Mouse (Mus musculus): ENCODE measurements around the gene Pcsk5. TPM values are rescaled to one million over a fixed set of nuclear protein-coding genes. Genes with fewer than 3 reads are reported as not detected.

Pcsk5 gene
- polyA plus RNA-seq, 1 experiment from 2014 or later: 27.8 TPM

GRCm38 (mm10) chr19:17769610-17770399, 67.6 kb downstream of the Pcsk5 start:
- Histone ChIP-seq H3K27ac (no peak overlapping the region), H3K27me3 (no peaks in the 10 kb centered on the region), H3K9me3 (replicated peaks) (no peaks in the 10 kb centered on the region), H3K4me3 (replicated peaks) (no peak overlapping the region), H3K4me2 (no peak overlapping the region), H3K9ac (no peak overlapping the region), H3K36me3 (no peaks in the 10 kb centered on the region), H3K4me1 (no peaks in the 10 kb centered on the region)
- 92% methylated on average over 5 of the region's 5 CpGs for WGBS
- ATAC-seq (replicated peaks; ENCODE audit: low FRiP score): no peak

GRCm38 (mm10) chr19:17765001-17765400, 72.4 kb downstream of the Pcsk5 start:
- Histone ChIP-seq H3K27me3 (no peaks in the 10 kb centered on the region), H3K9ac (no peak overlapping the region), H3K4me2 (no peak overlapping the region), H3K9me3 (replicated peaks) (no peaks in the 10 kb centered on the region), H3K36me3 (no peaks in the 10 kb centered on the region), H3K4me3 (replicated peaks) (no peak overlapping the region), H3K27ac (no peak overlapping the region), H3K4me1 (no peaks in the 10 kb centered on the region)
- no peak for ATAC-seq (replicated peaks; ENCODE audit: low FRiP score)
- WGBS: 82% methylated on average over 2 of the region's 2 CpGs

GRCm38 (mm10) chr19:17762740-17763139, 74.7 kb downstream of the Pcsk5 start:
- no peak for ATAC-seq (replicated peaks; ENCODE audit: low FRiP score)
- no peak overlapping the region for H3K4me3 ChIP-seq (replicated peaks)
- H3K36me3 ChIP-seq: no peaks in the 10 kb centered on the region

GRCm38 (mm10) chr19:17761678-17762077, 75.8 kb downstream of the Pcsk5 start:
- 79% methylated on average over 5 of the region's 5 CpGs for WGBS
- no peak overlapping the region for H3K4me3 ChIP-seq (replicated peaks)
- no peak overlapping the region for H3K9ac ChIP-seq
- H3K4me2 ChIP-seq: no peak overlapping the region
- ATAC-seq (replicated peaks; ENCODE audit: low FRiP score): no peak
- no peaks in the 10 kb centered on the region for H3K4me1 ChIP-seq
- no peaks in the 10 kb centered on the region for H3K36me3 ChIP-seq
- no peaks in the 10 kb centered on the region for H3K27me3 ChIP-seq
- H3K9me3 ChIP-seq (replicated peaks): no peaks in the 10 kb centered on the region
- no peak overlapping the region for H3K27ac ChIP-seq

More at GRCm38 (mm10) chr19:17762740-17763139, 74.7 kb downstream of the Pcsk5 start:
- no peak overlapping the region for H3K4me2 ChIP-seq
- H3K27me3 ChIP-seq: no peaks in the 10 kb centered on the region
- H3K27ac ChIP-seq: no peak overlapping the region
- no peaks in the 10 kb centered on the region for H3K9me3 ChIP-seq (replicated peaks)
- no peaks in the 10 kb centered on the region for H3K4me1 ChIP-seq
- no peak overlapping the region for H3K9ac ChIP-seq

GRCm38 (mm10) chr19:17752841-17753240, 84.6 kb downstream of the Pcsk5 start:
- ATAC-seq (replicated peaks; ENCODE audit: low FRiP score): no peak
- Histone ChIP-seq H3K9me3 (replicated peaks) (no peaks in the 10 kb centered on the region), H3K27me3 (no peaks in the 10 kb centered on the region), H3K4me2 (no peak overlapping the region), H3K4me3 (replicated peaks) (no peak overlapping the region), H3K27ac (no peak overlapping the region), H3K4me1 (no peaks in the 10 kb centered on the region), H3K9ac (no peak overlapping the region), H3K36me3 (peaks cover 9% of the 10 kb centered on the region; the same call in 1 of the 2 replicates)
- WGBS: 51% methylated on average over 3 of the region's 3 CpGs

GRCm38 (mm10) chr19:17748331-17748730, 89.1 kb downstream of the Pcsk5 start:
- ATAC-seq (replicated peaks; ENCODE audit: low FRiP score): no peak
- Histone ChIP-seq H3K27me3 (no peaks in the 10 kb centered on the region), H3K36me3 (peaks cover 9% of the 10 kb centered on the region; the same call in 1 of the 2 replicates), H3K4me3 (replicated peaks) (no peak overlapping the region), H3K4me1 (no peaks in the 10 kb centered on the region), H3K9me3 (replicated peaks) (no peaks in the 10 kb centered on the region), H3K9ac (no peak overlapping the region), H3K27ac (no peak overlapping the region), H3K4me2 (no peak overlapping the region)
- 87% methylated on average over 3 of the region's 3 CpGs for WGBS

- Histone ChIP-seq H3K4me1 (no peaks in the 10 kb centered on the region), H3K9me3 (replicated peaks) (no peaks in the 10 kb centered on the region), H3K4me2 (no peak overlapping the region), H3K9ac (no peak overlapping the region), H3K4me3 (replicated peaks) (no peak overlapping the region), H3K27me3 (no peaks in the 10 kb centered on the region), H3K27ac (no peak overlapping the region), H3K36me3 (no peaks in the 10 kb centered on the region; the same call in 1 of the 2 replicates)
- 89% methylated on average over 2 of the region's 2 CpGs for WGBS
- ATAC-seq (replicated peaks; ENCODE audit: low FRiP score): no peak
Observed at GRCm38 (mm10) chr19:17745380-17745779, 92.1 kb downstream of the Pcsk5 start.

GRCm38 (mm10) chr19:17744474-17745069, 92.9 kb downstream of the Pcsk5 start:
- 87% methylated on average over 8 of the region's 8 CpGs for WGBS
- Histone ChIP-seq H3K27me3 (no peaks in the 10 kb centered on the region), H3K9ac (no peak overlapping the region), H3K4me3 (replicated peaks) (no peak overlapping the region), H3K4me1 (no peaks in the 10 kb centered on the region), H3K27ac (no peak overlapping the region), H3K9me3 (replicated peaks) (no peaks in the 10 kb centered on the region), H3K4me2 (no peak overlapping the region), H3K36me3 (no peaks in the 10 kb centered on the region; the same call in 1 of the 2 replicates)
- no peak for ATAC-seq (replicated peaks; ENCODE audit: low FRiP score)

- H3K36me3 ChIP-seq: 0 out of 2 replicates have a peak, but pooled peaks cover 1% of the 10 kb centered on the region
- no peak overlapping the region for H3K9ac ChIP-seq
- H3K27ac ChIP-seq: no peak overlapping the region
- no peaks in the 10 kb centered on the region for H3K4me1 ChIP-seq
- ATAC-seq (replicated peaks; ENCODE audit: low FRiP score): no peak
- no peak overlapping the region for H3K4me2 ChIP-seq
- no peaks in the 10 kb centered on the region for H3K9me3 ChIP-seq (replicated peaks)
- WGBS: 56% methylated on average over 1 of the region's 1 CpGs
- no peaks in the 10 kb centered on the region for H3K27me3 ChIP-seq
- no peak overlapping the region for H3K4me3 ChIP-seq (replicated peaks)
Observed at GRCm38 (mm10) chr19:17741465-17741864, 96.0 kb downstream of the Pcsk5 start.

- Histone ChIP-seq H3K4me1 (no peaks in the 10 kb centered on the region), H3K9ac (no peak overlapping the region), H3K27me3 (no peaks in the 10 kb centered on the region), H3K4me2 (no peak overlapping the region), H3K4me3 (replicated peaks) (no peak overlapping the region), H3K9me3 (replicated peaks) (no peaks in the 10 kb centered on the region), H3K27ac (no peak overlapping the region), H3K36me3 (0 out of 2 replicates have a peak, but pooled peaks cover 3% of the 10 kb centered on the region)
- ATAC-seq (replicated peaks; ENCODE audit: low FRiP score): no peak
Observed at GRCm38 (mm10) chr19:17732676-17733277, 104.7 kb downstream of the Pcsk5 start.

GRCm38 (mm10) chr19:17717066-17717465, 120.4 kb downstream of the Pcsk5 start:
- 88% methylated on average over 10 of the region's 10 CpGs for WGBS
- Histone ChIP-seq H3K4me3 (replicated peaks) (no peak overlapping the region), H3K9ac (no peak overlapping the region), H3K4me2 (no peak overlapping the region), H3K4me1 (no peaks in the 10 kb centered on the region), H3K27me3 (no peaks in the 10 kb centered on the region), H3K9me3 (replicated peaks) (no peaks in the 10 kb centered on the region), H3K27ac (no peak overlapping the region), H3K36me3 (peaks cover 3% of the 10 kb centered on the region; the same call in 1 of the 2 replicates)
- no peak for ATAC-seq (replicated peaks; ENCODE audit: low FRiP score)

GRCm38 (mm10) chr19:17715281-17715955, 122.0 kb downstream of the Pcsk5 start:
- 65% methylated on average over 9 of the region's 9 CpGs for WGBS
- H3K27me3 ChIP-seq: no peaks in the 10 kb centered on the region
- H3K9ac ChIP-seq: no peak overlapping the region

More at GRCm38 (mm10) chr19:17715281-17715955, 122.0 kb downstream of the Pcsk5 start:
- Histone ChIP-seq H3K4me1 (no peaks in the 10 kb centered on the region), H3K27ac (no peak overlapping the region), H3K9me3 (replicated peaks) (no peaks in the 10 kb centered on the region), H3K36me3 (peaks cover 19% of the 10 kb centered on the region), H3K4me3 (replicated peaks) (no peak overlapping the region), H3K4me2 (no peak overlapping the region)
- no peak for ATAC-seq (replicated peaks; ENCODE audit: low FRiP score)

Data from kidney, embryonic 15.5 days (tissue).